Mouse (Mus musculus): Measurements from ENCODE around the gene Zfp423. TPM values are rescaled to one million over a fixed set of nuclear protein-coding genes. Genes with fewer than 3 reads are reported as not detected.

Gene Zfp423
- polyA plus RNA-seq, 1 experiment from 2014 or later: 10.4 TPM

DNA sequence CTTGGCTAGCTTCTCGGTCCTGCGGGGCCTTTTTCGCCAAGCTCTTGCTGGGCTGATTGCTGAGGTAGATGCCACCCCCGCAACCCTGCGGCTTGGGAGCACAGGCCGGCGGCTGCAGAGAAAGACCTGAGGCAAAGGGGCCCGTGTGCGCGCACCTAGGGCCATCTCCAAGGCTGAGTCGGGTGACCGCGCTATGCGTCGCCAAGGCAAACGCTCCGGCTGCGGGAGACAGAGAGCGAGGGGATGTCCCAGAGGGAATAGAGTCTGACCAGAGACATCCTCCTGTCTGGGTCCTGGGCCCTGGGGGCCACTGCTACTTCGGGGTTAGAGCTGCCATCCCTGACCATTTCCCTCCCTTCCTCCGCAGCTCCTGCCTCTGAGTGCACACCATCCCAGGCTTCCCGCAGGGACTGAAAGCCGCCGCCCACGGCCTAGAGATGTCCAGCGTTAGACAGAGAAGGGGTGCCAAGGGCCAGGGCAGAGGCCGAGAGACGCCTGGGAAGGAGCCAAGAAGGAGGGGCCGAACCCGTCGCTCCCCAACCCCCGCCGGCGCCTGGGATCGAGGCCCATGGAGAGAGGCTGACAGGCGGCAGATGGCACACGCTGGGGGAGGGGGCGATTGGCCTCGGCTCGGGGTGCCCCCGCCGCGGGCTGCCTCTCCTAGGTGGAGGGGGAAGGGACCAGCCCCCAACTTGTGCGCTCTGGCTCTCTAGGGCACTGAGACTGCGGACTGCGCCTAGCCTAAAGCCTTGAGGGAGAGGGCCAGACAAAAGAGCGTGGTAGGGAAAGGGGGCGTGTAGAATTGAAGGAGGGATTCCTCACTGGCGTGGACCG, 2.5 kb upstream of the Zfp423 start:
- peak overlapping the region; percentile 73 for H3K27ac ChIP-seq
- under 1% methylated on average over 50 of the region's 50 CpGs for WGBS
- no peak for DNase-seq (ENCODE audit: low spot score)
- peaks cover 52% of the 10 kb centered on the region for H3K27me3 ChIP-seq (ENCODE audit: insufficient read depth, poor library complexity, severe bottlenecking)
- H3K4me1 ChIP-seq: peaks cover 49% of the 10 kb centered on the region
- H3K9me3 ChIP-seq: no peaks in the 10 kb centered on the region
- no peaks in the 10 kb centered on the region for H3K36me3 ChIP-seq
- peak overlapping the region; percentile 82 for H3K4me3 ChIP-seq

DNA sequence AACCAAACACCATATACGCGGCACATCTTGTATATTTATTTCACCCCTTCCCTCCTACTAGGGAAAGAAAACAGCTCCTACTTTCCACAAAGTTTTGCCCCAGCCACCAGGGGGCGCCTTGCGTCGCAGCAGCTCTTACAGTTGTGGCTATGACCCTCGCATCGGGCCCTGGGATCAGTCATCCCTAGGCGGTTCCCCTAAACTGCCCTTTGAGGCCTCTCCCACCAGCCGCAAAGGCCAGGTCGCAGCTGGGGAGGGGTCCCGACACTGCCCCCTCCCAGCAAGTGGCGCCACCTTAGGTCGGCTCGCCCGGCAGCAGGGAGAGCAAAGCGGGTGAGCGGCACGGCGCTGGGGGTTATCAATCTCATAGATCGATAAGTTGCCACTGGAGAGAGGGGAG, 1.7 kb upstream of the Zfp423 start:
- Histone ChIP-seq H3K27ac (peak overlapping the region; percentile 72; the same call in 1 of the 2 replicates), H3K4me3 (peak overlapping the region; percentile 82), H3K9me3 (no peaks in the 10 kb centered on the region), H3K4me1 (peaks cover 54% of the 10 kb centered on the region), H3K27me3 (ENCODE audit: insufficient read depth, poor library complexity, severe bottlenecking) (peaks cover 48% of the 10 kb centered on the region), H3K36me3 (no peaks in the 10 kb centered on the region)
- under 1% methylated on average over 20 of the region's 20 CpGs for WGBS
- no peak for DNase-seq (ENCODE audit: low spot score)

DNA sequence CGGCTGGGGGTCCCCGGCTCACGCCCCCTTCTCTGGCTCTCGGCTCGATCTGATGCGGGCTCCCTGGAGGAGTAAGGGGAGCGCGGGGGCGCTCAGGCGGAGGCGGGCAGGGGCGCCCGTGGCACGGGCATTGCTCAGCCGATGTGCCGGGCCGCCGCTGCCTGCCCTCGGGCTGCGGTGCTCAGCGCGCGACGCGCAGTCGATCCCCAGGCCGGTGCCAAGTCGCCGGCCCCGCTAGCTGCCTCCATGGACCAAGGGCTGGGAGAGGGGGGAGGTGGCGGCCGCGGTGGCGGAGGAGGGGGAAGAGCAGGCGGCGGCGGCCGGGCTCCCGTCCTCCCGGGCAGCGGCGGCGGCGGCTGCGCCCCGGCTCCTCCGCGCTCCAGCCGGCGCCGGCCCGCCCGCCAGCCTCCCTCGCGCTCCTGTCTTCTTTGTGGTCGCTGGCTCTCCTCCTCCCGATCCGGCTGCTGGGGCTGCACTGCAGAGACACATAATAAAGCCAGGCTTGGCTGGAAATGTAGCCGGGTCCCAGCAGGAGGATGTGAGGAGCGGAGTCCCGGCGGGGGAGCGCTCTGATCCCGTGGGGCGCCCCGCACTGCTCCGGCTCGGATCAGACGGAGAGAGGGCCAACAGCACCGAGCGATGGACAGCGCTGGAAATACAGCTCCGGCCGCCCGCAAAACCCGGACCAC, 810 bp upstream of the Zfp423 start:
- H3K9me3 ChIP-seq: no peaks in the 10 kb centered on the region
- peak; percentile 90 for DNase-seq (ENCODE audit: low spot score)
- under 1% methylated on average over 69 of the region's 76 CpGs for WGBS
- H3K36me3 ChIP-seq: no peaks in the 10 kb centered on the region
- H3K27ac ChIP-seq: peak overlapping the region; percentile 96
- peaks cover 55% of the 10 kb centered on the region for H3K4me1 ChIP-seq
- H3K27me3 ChIP-seq (ENCODE audit: insufficient read depth, poor library complexity, severe bottlenecking): peaks cover 45% of the 10 kb centered on the region
- peak overlapping the region; percentile 82 for H3K4me3 ChIP-seq

DNA sequence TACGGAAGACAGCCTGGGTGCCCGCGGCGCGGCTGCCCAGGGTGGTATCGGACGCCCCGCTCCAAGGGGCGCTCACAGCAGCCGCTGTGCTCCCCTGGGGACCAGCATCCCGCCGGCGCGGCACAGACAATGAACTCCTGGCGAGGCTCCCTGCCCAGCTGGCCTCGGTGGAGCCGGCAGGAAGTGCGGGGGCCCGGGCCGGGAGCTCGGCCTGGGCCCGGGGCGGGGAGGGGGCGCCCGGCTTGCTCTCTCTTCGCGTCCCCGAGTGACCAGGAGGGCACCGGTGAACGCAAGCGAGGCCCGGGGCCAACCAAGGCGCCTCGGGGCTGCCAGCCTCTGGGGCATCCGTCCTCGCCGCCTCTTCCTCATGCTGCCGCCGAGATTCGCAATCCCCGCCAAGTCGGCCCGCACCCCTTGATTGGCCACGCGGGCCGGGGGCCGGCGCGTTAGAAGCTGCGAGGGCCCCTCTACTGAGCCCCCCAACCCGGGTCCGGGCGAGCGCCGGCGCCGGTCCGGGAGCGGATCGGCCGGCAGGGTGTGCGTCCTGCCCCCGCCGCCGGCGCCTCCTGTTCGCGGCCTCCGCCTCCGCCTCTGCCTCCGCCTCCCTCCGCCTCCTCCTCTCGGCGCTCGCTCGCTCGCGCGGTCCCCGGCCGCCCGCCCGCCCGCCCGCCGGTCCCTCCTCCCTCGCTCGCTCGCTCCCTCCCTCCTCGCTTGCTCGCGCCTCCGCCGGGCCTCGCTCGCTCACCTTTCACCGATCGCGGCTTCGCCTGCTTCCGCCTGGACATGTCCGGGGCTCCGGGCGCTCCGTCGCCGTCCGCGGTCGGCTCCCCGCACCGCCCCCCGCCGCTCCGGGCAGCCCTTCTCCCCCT, 710 bp downstream of the Zfp423 start:
- peak overlapping the region; percentile 82 for H3K4me3 ChIP-seq
- WGBS: under 1% methylated on average over 87 of the region's 115 CpGs
- H3K36me3 ChIP-seq: no peaks in the 10 kb centered on the region
- peaks cover 68% of the 10 kb centered on the region for H3K4me1 ChIP-seq
- peak overlapping the region; percentile 96 for H3K27ac ChIP-seq
- DNase-seq (ENCODE audit: low spot score): no peak
- H3K27me3 ChIP-seq (ENCODE audit: insufficient read depth, poor library complexity, severe bottlenecking): peaks cover 32% of the 10 kb centered on the region
- H3K9me3 ChIP-seq: no peaks in the 10 kb centered on the region

GRCm38 (mm10) chr8:87957871-87958450, 1.4 kb downstream of the Zfp423 start:
- H3K36me3 ChIP-seq: no peaks in the 10 kb centered on the region
- peaks cover 25% of the 10 kb centered on the region for H3K27me3 ChIP-seq (ENCODE audit: insufficient read depth, poor library complexity, severe bottlenecking)
- H3K4me1 ChIP-seq: peaks cover 66% of the 10 kb centered on the region
- H3K27ac ChIP-seq: peak overlapping the region; percentile 96
- peak; percentile 85 for DNase-seq (ENCODE audit: low spot score)
- H3K4me3 ChIP-seq: peak overlapping the region; percentile 82
- under 1% methylated on average over 20 of the region's 20 CpGs for WGBS
- H3K9me3 ChIP-seq: no peaks in the 10 kb centered on the region

DNA sequence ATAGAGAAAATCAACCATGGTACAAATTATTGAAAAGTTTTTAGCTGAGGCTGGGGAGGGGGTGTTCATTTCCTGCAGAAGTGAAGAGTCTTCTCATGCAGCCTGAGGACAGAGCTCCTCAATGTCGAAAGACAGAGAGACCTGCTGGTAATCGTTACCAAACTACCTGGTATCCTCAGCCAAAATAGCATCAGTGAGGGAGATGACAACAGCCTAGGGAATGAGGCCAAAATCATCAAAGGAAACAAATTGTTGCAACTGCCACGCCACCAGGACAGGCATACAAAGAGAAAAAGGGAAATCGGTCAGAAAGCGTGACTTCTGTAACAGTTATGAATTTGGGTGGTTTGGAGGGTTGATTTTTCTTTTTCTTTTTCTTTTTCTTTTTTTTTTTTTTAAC, 3.4 kb downstream of the Zfp423 start:
- no peak overlapping the region for H3K4me3 ChIP-seq

GRCm38 (mm10) chr8:87953473-87953872, 5.9 kb downstream of the Zfp423 start:
- H3K27me3 ChIP-seq (ENCODE audit: insufficient read depth, poor library complexity, severe bottlenecking): no peaks in the 10 kb centered on the region
- no peak for DNase-seq (ENCODE audit: low spot score)
- H3K4me1 ChIP-seq: peaks cover 35% of the 10 kb centered on the region
- 55% methylated on average over 5 of the region's 5 CpGs for WGBS
- H3K4me3 ChIP-seq: no peak overlapping the region
- H3K27ac ChIP-seq: no peak overlapping the region
- no peaks in the 10 kb centered on the region for H3K9me3 ChIP-seq
- H3K36me3 ChIP-seq: no peaks in the 10 kb centered on the region

More for the DNA sequence above, 3.4 kb downstream of the Zfp423 start:
- Histone ChIP-seq H3K27me3 (ENCODE audit: insufficient read depth, poor library complexity, severe bottlenecking) (peaks cover 6% of the 10 kb centered on the region; the same call in 1 of the 2 replicates), H3K36me3 (no peaks in the 10 kb centered on the region), H3K4me1 (peaks cover 46% of the 10 kb centered on the region), H3K9me3 (no peaks in the 10 kb centered on the region), H3K27ac (no peak overlapping the region)
- no peak for DNase-seq (ENCODE audit: low spot score)
- 68% methylated on average over 5 of the region's 5 CpGs for WGBS

GRCm38 (mm10) chr8:87952298-87952697, 7.1 kb downstream of the Zfp423 start:
- 77% methylated on average over 6 of the region's 6 CpGs for WGBS
- no peak for DNase-seq (ENCODE audit: low spot score)

DNA sequence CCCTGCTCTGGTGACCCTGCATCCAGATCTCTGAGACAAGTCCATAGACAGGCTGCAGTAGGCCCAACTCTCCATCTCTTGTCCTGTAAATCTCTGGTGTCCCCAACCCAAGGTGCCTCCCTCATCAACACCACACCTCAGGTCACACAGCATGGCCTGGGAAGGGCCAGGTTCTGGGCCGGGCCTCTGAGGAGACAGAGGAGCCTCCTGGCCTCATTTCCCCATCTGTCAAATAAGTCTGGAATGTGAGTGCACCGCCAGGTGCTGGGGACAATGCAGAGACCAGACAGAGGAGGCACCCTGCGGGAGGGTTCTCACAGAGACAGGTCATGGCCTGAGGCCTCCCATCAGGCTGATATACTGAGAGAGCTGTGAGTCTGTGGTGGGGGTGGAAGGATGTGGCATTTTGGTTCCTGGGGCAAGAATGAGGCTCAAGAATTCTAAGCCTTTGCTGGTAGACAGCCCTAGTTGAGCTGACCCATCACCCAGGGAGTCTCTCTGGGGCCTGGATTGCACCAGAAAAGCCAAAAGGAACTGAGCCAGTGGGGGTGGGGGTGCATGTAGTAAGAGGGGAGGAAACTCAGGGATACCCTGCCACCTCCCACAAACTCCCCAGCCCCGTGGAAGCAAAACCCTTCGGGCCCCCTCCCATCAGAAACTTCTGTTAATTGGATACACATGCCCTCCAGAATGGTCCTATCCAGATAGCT, 15.0 kb downstream of the Zfp423 start:
- peak overlapping the region; percentile 85 for H3K27ac ChIP-seq
- H3K4me3 ChIP-seq: peak overlapping the region; percentile 69
- WGBS: 31% methylated on average over 5 of the region's 5 CpGs
- H3K27me3 ChIP-seq (ENCODE audit: insufficient read depth, poor library complexity, severe bottlenecking): no peaks in the 10 kb centered on the region
- H3K4me1 ChIP-seq: peaks cover 58% of the 10 kb centered on the region
- no peaks in the 10 kb centered on the region for H3K36me3 ChIP-seq
- no peaks in the 10 kb centered on the region for H3K9me3 ChIP-seq
- no peak for DNase-seq (ENCODE audit: low spot score)

More at GRCm38 (mm10) chr8:87952298-87952697, 7.1 kb downstream of the Zfp423 start:
- no peaks in the 10 kb centered on the region for H3K9me3 ChIP-seq
- H3K4me1 ChIP-seq: peaks cover 37% of the 10 kb centered on the region
- no peaks in the 10 kb centered on the region for H3K27me3 ChIP-seq (ENCODE audit: insufficient read depth, poor library complexity, severe bottlenecking)
- H3K27ac ChIP-seq: no peak overlapping the region
- no peak overlapping the region for H3K4me3 ChIP-seq
- H3K36me3 ChIP-seq: no peaks in the 10 kb centered on the region

GRCm38 (mm10) chr8:87943651-87944091, 15.7 kb downstream of the Zfp423 start:
- no peaks in the 10 kb centered on the region for H3K9me3 ChIP-seq
- H3K4me3 ChIP-seq: peak overlapping the region; percentile 69
- H3K27ac ChIP-seq: peak overlapping the region; percentile 85
- peaks cover 65% of the 10 kb centered on the region for H3K4me1 ChIP-seq
- no peaks in the 10 kb centered on the region for H3K27me3 ChIP-seq (ENCODE audit: insufficient read depth, poor library complexity, severe bottlenecking)
- 2% methylated on average over 39 of the region's 42 CpGs for WGBS
- no peaks in the 10 kb centered on the region for H3K36me3 ChIP-seq
- no peak for DNase-seq (ENCODE audit: low spot score)

DNA sequence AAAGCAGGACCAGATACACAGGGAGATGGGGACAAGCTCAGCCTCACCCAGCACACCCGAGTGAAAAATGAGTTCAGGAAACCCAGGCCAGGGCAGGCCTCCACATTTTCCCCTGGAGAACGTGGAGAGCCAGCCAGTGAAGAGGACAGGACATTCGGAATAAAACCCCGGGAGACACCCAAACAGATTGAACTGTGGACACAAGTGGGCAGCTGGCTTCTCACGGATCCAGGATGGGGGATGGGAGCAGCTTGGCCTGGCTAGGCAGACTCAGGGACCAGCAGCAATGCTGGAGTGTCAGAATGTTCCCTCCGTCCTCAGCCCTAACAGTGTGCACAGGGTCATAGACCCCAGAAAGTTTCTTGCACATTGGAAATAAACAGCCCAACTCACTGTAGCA, 18.7 kb downstream of the Zfp423 start:
- H3K36me3 ChIP-seq: no peaks in the 10 kb centered on the region
- WGBS: 37% methylated on average over 6 of the region's 6 CpGs
- DNase-seq (ENCODE audit: low spot score): no peak
- H3K4me3 ChIP-seq: no peak overlapping the region
- H3K27me3 ChIP-seq (ENCODE audit: insufficient read depth, poor library complexity, severe bottlenecking): no peaks in the 10 kb centered on the region; the same call in 1 of the 2 replicates
- H3K27ac ChIP-seq: no peak overlapping the region
- H3K4me1 ChIP-seq: peaks cover 67% of the 10 kb centered on the region
- H3K9me3 ChIP-seq: no peaks in the 10 kb centered on the region

Data from heart, embryonic 10.5 days (tissue).